Mouse (Mus musculus) testis, adult 2 months (tissue): ENCODE measurements around the gene Adgrl2.

ENCODE experiments used
- CTCF ChIP-seq: fragments of 200-500 bp; IDR thresholded peaks from 2 replicates; pipeline ENCODE4 v1.5.1; 2012; ENCODE audit warnings: low read depth, mild to moderate bottlenecking, inconsistent platforms, low read length, moderate library complexity; ENCODE audit not compliant: control insufficient read depth, insufficient read depth, insufficient replicate concordance
- POLR2A ChIP-seq: fragments of 200-500 bp; IDR thresholded peaks from 2 replicates; pipeline ENCODE4 v1.6.1; 2012; ENCODE audit warnings: low read depth, mild to moderate bottlenecking, inconsistent platforms, low read length, moderate library complexity; ENCODE audit not compliant: control insufficient read depth

DNA sequence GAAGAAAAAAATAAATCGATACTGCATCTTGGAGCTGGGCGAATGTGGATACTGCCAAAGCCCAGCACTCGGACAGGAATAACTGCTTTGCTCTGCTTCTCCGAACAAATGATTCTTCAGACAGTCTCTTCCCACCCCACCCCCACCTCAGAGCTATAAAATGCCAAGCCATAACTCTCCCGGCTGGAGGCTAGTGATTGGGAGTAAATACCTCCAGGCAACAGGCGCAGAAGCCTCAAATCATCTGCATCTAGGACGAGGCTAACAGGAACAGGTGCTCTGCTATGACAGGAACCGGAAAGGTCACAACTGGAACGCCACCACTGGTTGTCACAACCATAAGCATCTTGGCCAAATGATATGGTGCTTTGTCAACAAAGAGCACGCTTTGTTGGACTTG, 94.1 kb downstream of the Adgrl2 start:
- no peak for TF ChIP-seq CTCF
- no peak for TF ChIP-seq POLR2A
